Mouse (Mus musculus) gastrocnemius, adult 8-10 months (tissue): Measurements from ENCODE around the gene Cckar. TPM values are rescaled to one million over a fixed set of nuclear protein-coding genes. Genes with fewer than 3 reads are reported as not detected.

Experiments used
- DNase-seq, 2 experiments: peaks; one replicate each; pipeline ENCODE4 v3.0.0; 2022; ENCODE audit warnings: low spot score in 2 of 2
- total RNA-seq, 4 experiments: library from RNA; stranded (reverse); gene quantifications; 2 replicates each; pipeline ENCODE4 v1.2.4; 2022

Gene Cckar
- not detected for total RNA-seq

- DNase-seq = no peak
These were observed at the start of gene Cckar for GRCm38 (mm10) chr5:53707235-53708177. Cckar (minus strand) TSS chr5:53707705.

DNA sequence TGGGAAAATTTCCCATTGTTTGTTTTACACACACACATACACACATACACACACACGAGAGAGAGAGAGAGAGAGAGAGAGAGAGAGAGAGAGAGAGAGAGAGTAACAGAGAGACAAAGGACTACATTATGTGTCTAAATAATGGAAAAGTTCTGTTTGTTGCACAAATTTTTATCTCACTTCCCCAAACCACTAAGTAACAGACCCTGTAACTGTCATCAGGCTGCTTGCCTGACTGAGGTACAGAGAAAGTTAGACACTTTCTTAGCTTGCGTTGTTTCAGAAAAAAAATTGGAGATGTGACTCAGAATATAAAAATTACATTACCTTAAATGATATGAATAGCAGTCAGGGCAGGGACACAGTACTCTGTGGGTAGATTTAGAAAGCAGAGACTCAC, 36.6 kb upstream of the Cckar start:
- no peak for DNase-seq

DNA sequence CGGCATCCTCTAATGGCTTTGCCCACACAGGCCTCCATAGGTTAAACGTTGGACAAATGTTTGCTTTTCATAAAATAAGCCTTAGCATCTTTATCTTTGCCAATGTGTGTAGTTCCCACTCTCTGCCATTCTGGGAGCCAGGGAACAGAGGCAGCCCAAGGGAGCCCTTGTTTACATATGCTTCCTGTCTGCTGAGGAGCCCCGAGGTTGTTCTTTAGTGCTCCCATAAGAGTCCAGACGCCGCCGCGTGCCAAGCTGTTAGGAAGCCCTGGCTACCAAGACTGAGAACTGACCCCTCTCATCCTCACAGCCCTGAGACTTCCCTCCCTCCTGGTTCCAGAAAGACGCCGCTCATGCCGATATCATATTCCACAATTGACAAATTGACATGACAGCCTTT, 25.4 kb upstream of the Cckar start:
- DNase-seq = no peak

- DNase-seq = no peak
These were observed 20.1 kb upstream of the Cckar start for GRCm38 (mm10) chr5:53727606-53728005.

GRCm38 (mm10) chr5:53726011-53726410, 18.5 kb upstream of the Cckar start:
- no peak for DNase-seq

DNA sequence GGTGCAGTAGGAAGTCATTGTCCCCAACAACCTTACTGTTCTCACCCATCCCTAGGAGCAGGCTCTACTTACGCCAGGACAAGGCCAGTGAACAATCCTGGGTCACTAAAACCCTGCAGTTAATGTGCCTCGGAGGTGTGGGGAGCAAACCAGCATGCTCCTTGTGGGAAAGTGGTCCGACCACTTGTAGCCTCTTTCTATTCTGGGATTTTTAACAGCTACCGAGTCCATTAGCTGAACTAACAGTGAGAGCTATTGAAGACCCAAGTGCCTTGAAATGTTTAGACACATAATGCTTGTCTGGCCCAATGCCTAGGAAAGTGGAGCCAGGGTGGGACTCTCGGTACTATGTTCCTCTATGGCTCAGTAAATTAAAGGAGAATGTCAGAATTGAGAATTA, 9.0 kb upstream of the Cckar start:
- no peak for DNase-seq

GRCm38 (mm10) chr5:53711277-53711676, 3.8 kb upstream of the Cckar start:
- DNase-seq = no peak

- no peak for DNase-seq
These were observed 686 bp upstream of the Cckar start for GRCm38 (mm10) chr5:53708191-53708590.

- no peak for DNase-seq
These were observed 4.8 kb downstream of the Cckar start for GRCm38 (mm10) chr5:53702686-53703085.

DNA sequence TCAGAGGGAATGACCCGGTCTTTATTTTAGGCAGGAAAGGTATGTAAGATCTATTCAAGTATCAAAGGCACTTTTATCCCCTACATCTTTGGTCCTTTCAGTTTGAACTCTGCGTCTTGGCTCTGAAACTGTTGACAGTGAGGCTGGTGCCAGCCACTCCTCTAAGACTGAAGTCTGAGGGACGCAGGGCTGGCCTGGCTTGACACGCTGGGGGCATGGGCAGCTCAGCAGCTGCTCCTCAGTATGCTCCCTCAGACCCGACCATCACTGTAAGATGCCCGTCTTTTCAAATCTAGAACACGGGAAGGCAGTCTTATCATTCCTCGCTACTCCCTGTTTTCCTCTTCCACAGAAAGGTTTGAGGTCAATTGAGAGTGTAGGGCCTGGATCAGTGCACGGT, 9.7 kb downstream of the Cckar start:
- no peak for DNase-seq

DNA sequence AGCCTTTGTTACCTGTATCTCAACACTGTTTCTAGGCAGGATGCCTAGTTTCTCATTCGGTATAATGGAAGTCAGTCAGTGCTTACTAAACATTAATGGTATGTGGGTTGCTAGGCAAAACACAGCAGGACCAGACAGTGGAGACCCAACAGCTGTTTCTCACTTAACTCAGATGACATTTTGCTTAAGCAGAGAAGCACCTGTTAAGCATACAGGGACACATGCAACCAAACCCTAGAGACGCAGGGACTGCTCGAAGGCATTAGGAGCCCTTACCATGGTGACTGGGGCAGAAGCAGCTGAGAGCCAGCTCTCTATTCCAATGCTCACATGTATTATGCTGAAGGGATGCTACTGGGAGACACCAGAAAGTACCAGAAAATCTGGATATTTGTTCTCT, 10.8 kb downstream of the Cckar start:
- DNase-seq = no peak

DNA sequence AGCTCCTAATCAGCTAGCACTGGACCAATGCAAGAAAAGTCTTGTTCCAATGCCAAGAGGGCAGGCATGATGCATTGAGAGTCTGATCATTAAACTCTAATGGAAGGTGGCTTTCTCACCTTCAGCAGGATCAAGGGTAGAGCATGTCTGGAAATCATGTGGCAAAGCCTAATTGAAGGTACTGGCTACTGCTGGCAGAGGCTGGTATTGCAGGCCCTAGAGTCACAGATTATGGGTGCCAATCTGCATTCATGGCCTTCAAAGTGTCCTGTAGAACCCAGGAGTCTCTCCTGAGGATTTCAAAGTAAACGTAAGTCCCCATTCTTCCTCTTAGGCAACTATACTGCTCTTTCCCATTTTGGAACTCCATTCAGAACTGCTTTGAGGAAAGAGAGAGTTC, 14.8 kb downstream of the Cckar start:
- DNase-seq = no peak

DNA sequence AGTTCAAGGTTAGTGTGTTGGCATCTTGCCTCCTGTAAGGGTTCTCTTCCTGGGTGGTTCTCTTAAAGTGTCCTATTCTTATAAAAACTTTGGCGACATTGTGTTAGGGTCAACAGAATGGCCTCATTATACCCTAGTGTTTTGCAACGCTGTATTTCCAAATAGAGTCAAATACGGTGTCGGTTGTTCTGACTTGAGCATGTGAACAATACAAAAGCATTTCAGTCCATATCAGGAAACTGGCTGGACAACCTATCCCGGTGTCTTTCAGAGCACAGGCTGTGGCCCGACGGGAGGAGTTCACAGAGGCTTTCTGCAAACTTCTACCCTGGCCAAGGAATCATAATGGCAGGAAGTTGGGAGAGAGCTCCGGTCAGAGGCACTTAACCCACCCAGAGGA, 15.4 kb downstream of the Cckar start:
- DNase-seq = no peak

DNA sequence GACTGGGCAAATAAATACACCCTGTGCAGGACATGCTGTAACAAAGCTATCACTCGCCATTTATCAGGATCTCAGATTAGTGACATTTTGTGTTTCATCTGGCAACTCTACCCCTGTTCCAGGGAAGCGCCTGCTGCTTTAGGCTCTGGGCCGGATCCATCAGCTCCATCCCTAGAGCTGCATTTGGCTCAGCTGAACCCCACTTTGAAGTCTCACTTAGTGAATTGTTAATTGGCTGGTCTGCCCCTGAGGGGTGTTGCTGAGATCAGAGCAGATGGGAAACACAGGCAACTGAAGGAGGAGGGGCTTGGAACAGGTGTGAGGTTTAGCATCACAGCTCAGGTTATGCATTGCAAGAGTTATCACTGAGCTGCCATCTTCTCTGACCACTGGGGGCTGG, 15.9 kb downstream of the Cckar start:
- DNase-seq = no peak

GRCm38 (mm10) chr5:53688326-53688725, 19.2 kb downstream of the Cckar start:
- no peak for DNase-seq

DNA sequence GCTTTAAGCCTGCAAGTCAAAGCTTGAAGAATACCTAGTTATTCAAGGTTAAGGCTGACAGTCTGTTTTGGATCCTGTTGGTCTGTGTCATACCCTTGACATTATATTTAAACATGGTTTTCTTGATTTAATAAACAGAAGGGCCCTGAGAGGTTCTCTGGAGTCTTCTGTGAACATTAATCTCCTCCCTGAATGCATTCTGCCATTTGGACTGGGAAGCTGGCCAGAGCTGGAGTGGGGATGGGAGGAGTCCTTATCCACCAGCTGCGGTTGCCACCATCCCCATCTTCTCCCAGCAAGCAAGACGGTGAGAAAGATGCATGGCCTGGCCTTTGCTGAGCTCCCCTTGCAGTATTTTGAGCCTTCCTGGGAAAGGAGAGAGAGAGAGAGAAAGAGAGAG, 21.1 kb downstream of the Cckar start:
- DNase-seq = no peak

DNA sequence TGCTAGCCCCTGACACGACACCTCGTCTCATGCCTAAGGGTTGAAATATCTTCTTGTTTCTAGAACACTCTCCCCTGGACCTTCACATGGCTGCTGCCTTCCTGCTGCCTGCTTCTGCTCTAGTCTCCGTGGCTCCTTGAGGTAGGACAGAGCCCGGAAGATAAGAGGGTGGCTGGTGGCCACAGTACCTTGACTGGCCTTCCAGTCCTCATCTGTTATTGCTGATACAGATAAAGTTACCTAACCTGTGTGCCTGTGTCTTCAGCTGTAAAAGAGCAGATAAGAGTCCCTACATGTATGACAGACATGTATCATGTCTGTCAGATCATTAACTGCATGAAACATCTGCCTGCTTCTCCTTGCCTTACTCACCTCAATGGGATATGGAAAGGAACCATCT, 21.9 kb downstream of the Cckar start:
- no peak for DNase-seq

DNA sequence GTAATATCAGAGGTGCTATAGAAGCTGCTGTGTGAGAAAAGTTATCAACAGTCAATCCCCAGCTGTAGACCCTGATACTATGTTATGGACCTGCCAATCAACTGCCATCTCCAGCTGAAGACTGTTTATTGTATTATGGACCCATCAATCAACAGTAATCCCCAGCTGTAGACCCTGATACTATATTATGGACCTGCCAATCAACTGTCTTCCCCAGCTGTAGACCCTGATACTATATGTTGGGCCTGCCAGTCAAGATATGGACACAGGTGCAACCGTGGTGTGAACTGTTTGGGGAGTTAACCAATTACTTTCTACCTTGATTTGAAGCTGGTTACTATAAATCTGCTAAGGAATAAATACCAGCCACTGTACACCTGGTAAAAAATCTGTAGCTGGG, 23.1 kb downstream of the Cckar start:
- DNase-seq = no peak

GRCm38 (mm10) chr5:53683916-53684315, 23.6 kb downstream of the Cckar start:
- DNase-seq = no peak

GRCm38 (mm10) chr5:53679651-53680050, 27.9 kb downstream of the Cckar start:
- no peak for DNase-seq

- no peak for DNase-seq
These were observed 29.3 kb downstream of the Cckar start for GRCm38 (mm10) chr5:53678036-53678767.

- DNase-seq = no peak
These were observed 30.8 kb downstream of the Cckar start for GRCm38 (mm10) chr5:53676671-53677070.
